Mouse (Mus musculus) kidney, postnatal 36 days (tissue): Measurements from ENCODE around the gene Mafb.

Experiments
- DNase-seq, 2 experiments: peaks; one replicate each; pipeline ENCODE4 v3.0.0; 2021 to 2022; ENCODE audit warnings: mixed read lengths in 2 of 2

Gene Mafb

GRCm38 (mm10) chr2:160321829-160322228 is 45.0 kb downstream of the Mafb start:
- peak in 1 of 2 experiments; percentile 47 for DNase-seq

- no peak for DNase-seq
Measured at GRCm38 (mm10) chr2:160318255-160318654, 48.6 kb downstream of the Mafb start.
